Mouse (Mus musculus): ENCODE measurements around the gene Pnlip. TPM values are rescaled to one million over a fixed set of nuclear protein-coding genes. Genes with fewer than 3 reads are reported as not detected.

Gene Pnlip
- polyA plus RNA-seq, 1 experiment: 16.2 TPM

GRCm38 (mm10) chr19:58674644-58675043, 22.3 kb downstream of the Pnlip start:
- no peaks in the 10 kb centered on the region for H3K36me3 ChIP-seq (ENCODE audit: control insufficient read depth, insufficient read depth, low read length)
- no peak overlapping the region for H3K27ac ChIP-seq (ENCODE audit: insufficient read depth, low read depth, low read length)
- no peak overlapping the region for H3K4me3 ChIP-seq (ENCODE audit: low read depth, low read length)
- WGBS: 48% methylated on average over 2 of the region's 2 CpGs
- TF ChIP-seq CTCF (IDR thresholded peaks at IDR 0.05; ENCODE audit: extremely low read depth, insufficient read length, insufficient replicate concordance, low read depth, low read length) (no peak), POLR2A (IDR thresholded peaks at IDR 0.05; ENCODE audit: low read depth, low read length) (no peak)
- H3K27me3 ChIP-seq (ENCODE audit: control insufficient read depth, insufficient read depth, low read length): no peaks in the 10 kb centered on the region; the same call in 1 of the 2 replicates
- H3K4me1 ChIP-seq (ENCODE audit: control insufficient read depth, insufficient read depth, insufficient read length, low read length): no peaks in the 10 kb centered on the region

- Histone ChIP-seq H3K27ac (ENCODE audit: insufficient read depth, low read depth, low read length) (no peak overlapping the region), H3K36me3 (ENCODE audit: control insufficient read depth, insufficient read depth, low read length) (no peaks in the 10 kb centered on the region), H3K4me1 (ENCODE audit: control insufficient read depth, insufficient read depth, insufficient read length, low read length) (no peaks in the 10 kb centered on the region), H3K4me3 (ENCODE audit: low read depth, low read length) (no peak overlapping the region), H3K27me3 (ENCODE audit: control insufficient read depth, insufficient read depth, low read length) (peaks cover 3% of the 10 kb centered on the region; the same call in 1 of the 2 replicates)
- WGBS: 62% methylated on average over 8 of the region's 8 CpGs
- no peak for TF ChIP-seq CTCF (IDR thresholded peaks at IDR 0.05; ENCODE audit: extremely low read depth, insufficient read length, insufficient replicate concordance, low read depth, low read length)
- TF ChIP-seq POLR2A (IDR thresholded peaks at IDR 0.05; ENCODE audit: low read depth, low read length): no peak
These were observed 24.8 kb downstream of the Pnlip start for GRCm38 (mm10) chr19:58677117-58677516.

GRCm38 (mm10) chr19:58688933-58689332, 36.6 kb downstream of the Pnlip start:
- WGBS: 13% methylated on average over 1 of the region's 1 CpGs
- no peaks in the 10 kb centered on the region for H3K36me3 ChIP-seq (ENCODE audit: control insufficient read depth, insufficient read depth, low read length)
- 0 out of 2 replicates have a peak, but pooled peaks cover 2% of the 10 kb centered on the region for H3K4me1 ChIP-seq (ENCODE audit: control insufficient read depth, insufficient read depth, insufficient read length, low read length)
- no peak overlapping the region for H3K27ac ChIP-seq (ENCODE audit: insufficient read depth, low read depth, low read length)
- peaks cover 14% of the 10 kb centered on the region for H3K27me3 ChIP-seq (ENCODE audit: control insufficient read depth, insufficient read depth, low read length)
- TF ChIP-seq POLR2A (IDR thresholded peaks at IDR 0.05; ENCODE audit: low read depth, low read length): no peak
- TF ChIP-seq CTCF (IDR thresholded peaks at IDR 0.05; ENCODE audit: extremely low read depth, insufficient read length, insufficient replicate concordance, low read depth, low read length): no peak
- no peak overlapping the region for H3K4me3 ChIP-seq (ENCODE audit: low read depth, low read length)

- H3K4me1 ChIP-seq (ENCODE audit: control insufficient read depth, insufficient read depth, insufficient read length, low read length): no peaks in the 10 kb centered on the region
- 55% methylated on average over 3 of the region's 3 CpGs for WGBS
- no peak for TF ChIP-seq POLR2A (IDR thresholded peaks at IDR 0.05; ENCODE audit: low read depth, low read length)
- no peak for TF ChIP-seq CTCF (IDR thresholded peaks at IDR 0.05; ENCODE audit: extremely low read depth, insufficient read length, insufficient replicate concordance, low read depth, low read length)
- no peaks in the 10 kb centered on the region for H3K36me3 ChIP-seq (ENCODE audit: control insufficient read depth, insufficient read depth, low read length)
- peaks cover 20% of the 10 kb centered on the region for H3K27me3 ChIP-seq (ENCODE audit: control insufficient read depth, insufficient read depth, low read length)
- no peak overlapping the region for H3K27ac ChIP-seq (ENCODE audit: insufficient read depth, low read depth, low read length)
- H3K4me3 ChIP-seq (ENCODE audit: low read depth, low read length): no peak overlapping the region
These were observed 43.0 kb downstream of the Pnlip start for GRCm38 (mm10) chr19:58695314-58695713.

- TF ChIP-seq CTCF (IDR thresholded peaks at IDR 0.05; ENCODE audit: extremely low read depth, insufficient read length, insufficient replicate concordance, low read depth, low read length) (no peak), POLR2A (IDR thresholded peaks at IDR 0.05; ENCODE audit: low read depth, low read length) (no peak)
These were observed 43.9 kb downstream of the Pnlip start for GRCm38 (mm10) chr19:58696235-58696634.

GRCm38 (mm10) chr19:58704556-58704955, 52.3 kb downstream of the Pnlip start:
- Histone ChIP-seq H3K27me3 (ENCODE audit: control insufficient read depth, insufficient read depth, low read length) (0 out of 2 replicates have a peak, but pooled peaks cover 2% of the 10 kb centered on the region), H3K4me3 (ENCODE audit: low read depth, low read length) (no peak overlapping the region), H3K4me1 (ENCODE audit: control insufficient read depth, insufficient read depth, insufficient read length, low read length) (no peaks in the 10 kb centered on the region), H3K36me3 (ENCODE audit: control insufficient read depth, insufficient read depth, low read length) (no peaks in the 10 kb centered on the region), H3K27ac (ENCODE audit: insufficient read depth, low read depth, low read length) (no peak overlapping the region)
- WGBS: 89% methylated on average over 4 of the region's 4 CpGs
- no peak for TF ChIP-seq POLR2A (IDR thresholded peaks at IDR 0.05; ENCODE audit: low read depth, low read length)
- no peak for TF ChIP-seq CTCF (IDR thresholded peaks at IDR 0.05; ENCODE audit: extremely low read depth, insufficient read length, insufficient replicate concordance, low read depth, low read length)

More at GRCm38 (mm10) chr19:58696235-58696634, 43.9 kb downstream of the Pnlip start:
- no peak overlapping the region for H3K4me3 ChIP-seq (ENCODE audit: low read depth, low read length)
- no peak overlapping the region for H3K27ac ChIP-seq (ENCODE audit: insufficient read depth, low read depth, low read length)
- peaks cover 18% of the 10 kb centered on the region for H3K27me3 ChIP-seq (ENCODE audit: control insufficient read depth, insufficient read depth, low read length)
- 35% methylated on average over 2 of the region's 2 CpGs for WGBS
- H3K4me1 ChIP-seq (ENCODE audit: control insufficient read depth, insufficient read depth, insufficient read length, low read length): no peaks in the 10 kb centered on the region
- H3K36me3 ChIP-seq (ENCODE audit: control insufficient read depth, insufficient read depth, low read length): no peaks in the 10 kb centered on the region

- Histone ChIP-seq H3K27ac (ENCODE audit: insufficient read depth, low read depth, low read length) (no peak overlapping the region), H3K36me3 (ENCODE audit: control insufficient read depth, insufficient read depth, low read length) (no peaks in the 10 kb centered on the region), H3K4me3 (ENCODE audit: low read depth, low read length) (no peak overlapping the region), H3K4me1 (ENCODE audit: control insufficient read depth, insufficient read depth, insufficient read length, low read length) (no peaks in the 10 kb centered on the region), H3K27me3 (ENCODE audit: control insufficient read depth, insufficient read depth, low read length) (no peaks in the 10 kb centered on the region; the same call in 1 of the 2 replicates)
- TF ChIP-seq CTCF (IDR thresholded peaks at IDR 0.05; ENCODE audit: extremely low read depth, insufficient read length, insufficient replicate concordance, low read depth, low read length) (no peak), POLR2A (IDR thresholded peaks at IDR 0.05; ENCODE audit: low read depth, low read length) (no peak)
- WGBS: 68% methylated on average over 3 of the region's 3 CpGs
These were observed 56.3 kb downstream of the Pnlip start for GRCm38 (mm10) chr19:58708611-58709010.

Measured in small intestine, adult 2 months (tissue).